Mouse (Mus musculus) urinary bladder, adult 2 months (tissue): ENCODE results near the gene Prpsap1. TPM values are rescaled to one million over a fixed set of nuclear protein-coding genes. Genes with fewer than 3 reads are reported as not detected.
"Not testable (repeated sequence)": the region's sequence is repeated elsewhere in the genome, so short reads cannot be mapped to it uniquely, and the experiment has no call there.

Source experiments
- DNase-seq: peaks from one replicate; pipeline ENCODE4 v3.0.0; 2022; ENCODE audit warnings: low spot score
- polyA plus RNA-seq: library from polyadenylated mRNA; depleted of rRNA; stranded (reverse); fragments of >200 nt; gene quantifications from 2 replicates; pipeline ENCODE4 v1.2.3, GENCODE M21; 2012; rRNA removed

Gene Prpsap1
- polyA plus RNA-seq, 1 experiment = 154 TPM

GRCm38 (mm10) chr11:116428872-116429859, 64.8 kb downstream of the Prpsap1 start:
- DNase-seq = no peak

GRCm38 (mm10) chr11:116426852-116427575, 67.0 kb downstream of the Prpsap1 start:
- DNase-seq = no peak

- not testable (repeated sequence) for DNase-seq
Observed at GRCm38 (mm10) chr11:116426328-116426727, 67.7 kb downstream of the Prpsap1 start.

GRCm38 (mm10) chr11:116424621-116425407, 69.2 kb downstream of the Prpsap1 start:
- no peak for DNase-seq

- DNase-seq = no peak
Observed at GRCm38 (mm10) chr11:116423782-116424620, 70.0 kb downstream of the Prpsap1 start.

- no peak for DNase-seq
Observed at GRCm38 (mm10) chr11:116423214-116423613, 70.8 kb downstream of the Prpsap1 start.

GRCm38 (mm10) chr11:116422562-116422961, 71.4 kb downstream of the Prpsap1 start:
- no peak for DNase-seq

- DNase-seq = no peak
Observed at GRCm38 (mm10) chr11:116421102-116421501, 72.9 kb downstream of the Prpsap1 start.

Other genes starting within 250 kb of the Prpsap1 start
- gene Srp68, start 220.0 kb downstream of the Prpsap1 start, polyA plus RNA-seq = 75.0 and 78.3 TPM in 2 replicates
- 9.5 and 12.9 TPM in 2 replicates for gene Galr2, start 213.3 kb downstream of the Prpsap1 start, polyA plus RNA-seq
- 40.4 and 51.0 TPM in 2 replicates for gene Exoc7, start 187.0 kb downstream of the Prpsap1 start, polyA plus RNA-seq
- gene Foxj1, start 158.8 kb downstream of the Prpsap1 start, polyA plus RNA-seq = 0.24 and 0.34 TPM in 2 replicates
- 5.0 and 8.3 TPM in 2 replicates for gene Rnf157, start 81.2 kb downstream of the Prpsap1 start, polyA plus RNA-seq
- gene Ubald2, start 60.1 kb downstream of the Prpsap1 start, polyA plus RNA-seq = 89.8 and 104 TPM in 2 replicates
- gene Qrich2, start 28.0 kb downstream of the Prpsap1 start, polyA plus RNA-seq = 0.06 and 0.12 TPM in 2 replicates
- gene Sphk1, start 36.7 kb upstream of the Prpsap1 start, polyA plus RNA-seq = 18.2 and 21.8 TPM in 2 replicates
- 18.7 and 22.4 TPM in 2 replicates for gene Ube2o, start 87.2 kb upstream of the Prpsap1 start, polyA plus RNA-seq
- gene Aanat, start 92.2 kb upstream of the Prpsap1 start, polyA plus RNA-seq = 0.07 TPM in 1 of 2 replicates, not detected in the other
- 15.4 and 17.0 TPM in 2 replicates for gene Rhbdf2, start 132.8 kb upstream of the Prpsap1 start, polyA plus RNA-seq
- 2.0 and 3.1 TPM in 2 replicates for gene Prcd, start 159.3 kb upstream of the Prpsap1 start, polyA plus RNA-seq
- 156 and 160 TPM in 2 replicates for gene Cygb, start 160.1 kb upstream of the Prpsap1 start, polyA plus RNA-seq